Mouse (Mus musculus) midbrain, embryonic 13.5 days (tissue): Measurements from ENCODE around the gene Mbd3. TPM values are rescaled to one million over a fixed set of nuclear protein-coding genes. Genes with fewer than 3 reads are reported as not detected.

Source experiments
- ATAC-seq: fragments of 200-750 bp; cut with Nextera tagmentation; 2 replicates; pipeline ENCODE4 v1.8.0; 2017; ENCODE audit warnings: mild to moderate bottlenecking, moderate TSS enrichment, moderate library complexity
- H3K27ac ChIP-seq: fragments of 300-500 bp; sonication (generic); 2 replicates; pipeline ENCODE4 v1.5.1; 2015; ENCODE audit warnings: inconsistent platforms, mild to moderate bottlenecking, moderate library complexity
- H3K27me3 ChIP-seq: fragments of 300-500 bp; sonication (generic); 2 replicates; pipeline ENCODE4 v1.6.1; 2015; ENCODE audit warnings: mild to moderate bottlenecking, inconsistent platforms
- H3K36me3 ChIP-seq: fragments of 300-500 bp; sonication (generic); 2 replicates; pipeline ENCODE4 v1.6.1; 2015; ENCODE audit warnings: mild to moderate bottlenecking, inconsistent platforms
- H3K4me1 ChIP-seq: fragments of 300-500 bp; sonication (generic); replicated peaks from 2 replicates; pipeline ENCODE4 v1.6.1; 2015; ENCODE audit warnings: inconsistent platforms
- H3K4me2 ChIP-seq: fragments of 300-500 bp; sonication (generic); replicated peaks from 2 replicates; pipeline ENCODE4 v1.6.1; 2015; ENCODE audit warnings: moderate library complexity, mild to moderate bottlenecking, inconsistent platforms
- H3K4me3 ChIP-seq: fragments of 300-500 bp; sonication (generic); replicated peaks from 2 replicates; pipeline ENCODE4 v1.5.1; 2015; ENCODE audit warnings: mild to moderate bottlenecking, inconsistent platforms
- H3K9ac ChIP-seq: fragments of 300-500 bp; sonication (generic); replicated peaks from 2 replicates; pipeline ENCODE4 v1.6.1; 2015; ENCODE audit warnings: mild to moderate bottlenecking, inconsistent platforms
- H3K9me3 ChIP-seq: fragments of 300-500 bp; sonication (generic); 2 replicates; pipeline ENCODE4 v1.6.1; 2016; ENCODE audit warnings: mild to moderate bottlenecking, inconsistent platforms
- WGBS: fragments of 180-500 bp; shearing (Covaris S2); methylation state at CpG from one replicate; pipeline ENCODE4 v1.1.7; 2015; 5-methylcytosine and 5-hydroxymethylcytosine counted together
- polyA plus RNA-seq: library from polyadenylated mRNA; unstranded; fragments of >200 nt; fragmentation: Nextera tagmentation; extraction: Ambion mirVana; gene quantifications from 2 replicates; pipeline ENCODE4 v1.2.1, GENCODE M21; 2015

Mbd3 gene
- polyA plus RNA-seq, 1 experiment from 2014 or later = 257 TPM

DNA sequence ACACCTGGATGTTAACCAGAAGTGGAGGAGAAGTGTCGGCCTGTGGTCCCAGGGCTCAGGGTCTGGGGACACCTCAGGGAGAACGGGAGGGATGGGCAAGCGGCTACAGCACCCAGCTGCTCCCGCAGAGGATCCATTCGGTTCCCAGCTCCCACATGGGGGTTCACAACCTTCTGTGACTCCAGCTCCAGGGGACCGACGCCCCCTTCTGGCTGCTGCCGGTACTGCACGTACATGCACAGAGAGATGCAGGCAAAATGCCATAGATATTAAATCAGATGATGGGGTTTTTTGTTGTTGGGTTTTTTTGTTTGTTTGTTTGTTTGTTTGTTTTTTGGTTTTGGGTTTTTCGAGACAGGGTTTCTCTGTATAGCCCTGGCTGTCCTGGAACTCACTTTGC, 21.6 kb downstream of the Mbd3 start:
- WGBS = 49% methylated on average over 10 of the region's 10 CpGs
- no peak overlapping the region for H3K9ac ChIP-seq

DNA sequence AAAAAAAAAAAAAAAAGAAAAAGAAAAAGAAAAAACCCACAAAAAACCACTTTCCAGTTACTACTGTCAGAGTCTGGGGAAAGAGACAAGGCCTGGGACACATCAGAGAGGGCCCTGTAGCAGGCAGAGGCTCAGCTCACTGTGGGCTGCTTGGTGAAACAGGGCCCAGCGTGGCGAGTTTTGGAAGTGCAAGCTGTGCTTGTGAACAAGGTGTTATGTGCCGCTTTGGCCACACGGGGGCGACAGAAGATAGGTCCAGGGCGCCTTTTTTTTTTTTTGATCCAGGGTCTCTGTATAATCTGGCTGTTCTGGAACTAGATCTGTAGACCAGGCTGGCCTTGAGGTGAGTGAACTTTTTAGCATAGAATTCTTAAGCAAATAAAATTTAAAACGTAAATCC, 23.2 kb downstream of the Mbd3 start:
- Histone ChIP-seq H3K9me3 (no peaks in the 10 kb centered on the region), H3K4me2 (no peak overlapping the region), H3K9ac (no peak overlapping the region), H3K4me1 (peaks cover 18% of the 10 kb centered on the region), H3K27ac (no peak overlapping the region), H3K36me3 (peaks cover 18% of the 10 kb centered on the region), H3K27me3 (peaks cover 5% of the 10 kb centered on the region; the same call in 1 of the 2 replicates), H3K4me3 (no peak overlapping the region)
- 0 out of 2 replicates have a peak, but pooled peaks have one; percentile 45 for ATAC-seq
- WGBS = 2% methylated on average over 7 of the region's 7 CpGs

More for the DNA sequence above, 21.6 kb downstream of the Mbd3 start:
- H3K4me1 ChIP-seq = peaks cover 19% of the 10 kb centered on the region
- ATAC-seq = no peak
- H3K27me3 ChIP-seq = no peaks in the 10 kb centered on the region
- H3K27ac ChIP-seq = no peak overlapping the region
- H3K4me3 ChIP-seq = no peak overlapping the region
- H3K4me2 ChIP-seq = no peak overlapping the region
- H3K9me3 ChIP-seq = no peaks in the 10 kb centered on the region
- H3K36me3 ChIP-seq = peaks cover 34% of the 10 kb centered on the region

DNA sequence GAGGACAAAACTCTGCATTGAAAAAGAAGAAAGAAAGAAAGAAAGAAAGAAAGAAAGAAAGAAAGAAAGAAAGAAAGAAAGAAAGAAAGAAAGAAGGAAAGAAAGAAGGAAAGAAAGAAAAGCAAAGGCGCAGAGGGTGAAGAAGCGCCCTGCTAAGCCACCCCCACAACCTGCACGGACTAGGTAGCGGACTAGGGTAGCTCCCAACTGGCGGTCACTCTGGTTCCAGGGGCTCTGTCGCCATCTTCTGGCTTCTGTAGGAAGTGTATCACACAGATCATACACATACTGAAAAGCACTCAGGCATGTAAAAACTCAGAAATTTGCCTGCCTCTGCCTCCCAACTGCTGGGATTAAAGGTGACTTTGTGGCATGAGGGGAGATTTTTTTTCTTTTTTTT, 25.3 kb downstream of the Mbd3 start:
- Histone ChIP-seq H3K27ac (no peak overlapping the region), H3K9me3 (no peaks in the 10 kb centered on the region), H3K9ac (no peak overlapping the region), H3K36me3 (no peaks in the 10 kb centered on the region), H3K4me3 (no peak overlapping the region), H3K4me2 (no peak overlapping the region), H3K4me1 (peaks cover 12% of the 10 kb centered on the region), H3K27me3 (peaks cover 5% of the 10 kb centered on the region; the same call in 1 of the 2 replicates)
- no peak for ATAC-seq
- WGBS = 17% methylated on average over 6 of the region's 6 CpGs

DNA sequence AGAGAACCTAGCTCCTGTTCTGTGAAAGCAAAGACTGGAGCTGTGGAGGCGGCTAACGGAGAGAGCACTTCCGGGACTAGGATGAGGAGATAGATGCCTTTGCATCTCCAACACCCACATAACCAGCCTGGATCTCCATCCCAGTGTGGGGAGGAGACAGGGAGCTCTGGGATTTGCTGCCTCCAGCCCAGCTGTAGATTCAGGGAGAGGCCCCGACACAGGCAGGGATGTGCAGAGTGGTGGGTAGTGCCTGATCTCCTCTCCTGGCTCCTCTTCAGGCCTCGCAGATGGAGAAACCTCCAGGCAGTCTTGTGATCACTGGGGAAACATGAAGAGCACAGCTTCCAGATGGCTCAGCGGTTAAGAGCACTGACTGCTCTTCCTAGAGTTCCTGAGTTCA, 26.6 kb downstream of the Mbd3 start:
- 86% methylated on average over 6 of the region's 6 CpGs for WGBS
- Histone ChIP-seq H3K27me3 (peaks cover 5% of the 10 kb centered on the region; the same call in 1 of the 2 replicates), H3K27ac (no peak overlapping the region), H3K9ac (no peak overlapping the region), H3K4me3 (no peak overlapping the region), H3K9me3 (no peaks in the 10 kb centered on the region), H3K36me3 (no peaks in the 10 kb centered on the region), H3K4me1 (peaks cover 12% of the 10 kb centered on the region), H3K4me2 (no peak overlapping the region)
- ATAC-seq = no peak

DNA sequence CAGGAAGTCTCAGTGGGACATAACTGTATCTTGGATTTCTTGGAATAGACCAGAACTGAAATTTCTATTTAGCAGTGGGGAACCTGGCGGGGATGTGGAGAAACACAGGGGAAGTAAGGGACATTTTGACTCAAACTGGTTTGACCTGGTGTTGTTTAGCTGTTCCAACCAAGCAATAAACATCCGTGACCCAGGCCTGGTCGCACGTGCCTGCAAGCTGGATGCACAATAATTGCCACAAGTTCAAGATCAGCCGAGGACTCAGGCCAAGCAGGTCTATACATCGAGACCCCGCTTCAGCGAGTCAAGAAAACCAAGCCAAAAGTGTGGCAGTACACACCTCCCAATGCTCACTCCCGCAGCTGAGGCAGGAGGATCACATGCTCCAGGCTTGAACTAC, 27.4 kb downstream of the Mbd3 start:
- H3K36me3 ChIP-seq = no peaks in the 10 kb centered on the region
- H3K4me3 ChIP-seq = peak overlapping the region; percentile 23; the same call in 1 of the 2 replicates
- 52% methylated on average over 9 of the region's 9 CpGs for WGBS
- H3K9ac ChIP-seq = peak overlapping the region; percentile 21; the same call in 1 of the 2 replicates
- H3K4me1 ChIP-seq = peaks cover 12% of the 10 kb centered on the region
- peaks cover 10% of the 10 kb centered on the region; the same call in 1 of the 2 replicates for H3K27me3 ChIP-seq
- H3K27ac ChIP-seq = 0 out of 2 replicates have a peak overlapping the region, but pooled peaks have one; percentile 1
- ATAC-seq = no peak
- no peaks in the 10 kb centered on the region for H3K9me3 ChIP-seq
- H3K4me2 ChIP-seq = peak overlapping the region; percentile 35

DNA sequence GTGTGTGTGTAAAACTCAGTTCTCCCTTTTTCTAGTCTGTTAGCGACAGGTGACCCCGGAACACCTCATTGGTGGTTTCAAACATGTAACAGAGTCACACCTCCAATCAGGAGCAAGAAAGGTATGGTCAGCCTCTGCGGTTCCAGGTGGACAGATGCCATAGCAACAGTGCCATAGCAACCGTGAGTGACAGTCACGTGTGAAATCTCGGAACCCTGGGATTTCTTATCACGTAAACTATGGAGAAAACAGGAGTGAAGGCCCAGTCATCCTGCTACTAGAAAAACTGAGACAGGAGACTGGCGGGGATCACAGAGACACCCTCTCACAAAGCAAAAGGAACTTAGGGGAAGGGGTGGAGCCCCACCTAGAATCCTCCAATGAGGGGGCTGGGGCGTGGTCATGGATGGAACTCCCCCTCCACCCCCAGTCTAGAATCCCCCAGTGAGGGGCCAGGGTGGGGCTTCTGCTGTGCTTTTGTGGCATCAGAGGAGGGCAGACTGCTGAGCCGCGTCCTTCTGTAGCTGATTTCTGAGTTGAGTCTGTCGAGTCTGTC, 27.9 kb downstream of the Mbd3 start:
- 7% methylated on average over 12 of the region's 12 CpGs for WGBS
- ATAC-seq = peak; percentile 73
- Histone ChIP-seq H3K4me3 (peak overlapping the region; percentile 23), H3K27me3 (peaks cover 10% of the 10 kb centered on the region; the same call in 1 of the 2 replicates), H3K36me3 (no peaks in the 10 kb centered on the region), H3K4me1 (peaks cover 12% of the 10 kb centered on the region), H3K4me2 (peak overlapping the region; percentile 35), H3K9me3 (no peaks in the 10 kb centered on the region), H3K27ac (0 out of 2 replicates have a peak overlapping the region, but pooled peaks have one; percentile 1), H3K9ac (0 out of 2 replicates have a peak overlapping the region, but pooled peaks have one; percentile 21)

DNA sequence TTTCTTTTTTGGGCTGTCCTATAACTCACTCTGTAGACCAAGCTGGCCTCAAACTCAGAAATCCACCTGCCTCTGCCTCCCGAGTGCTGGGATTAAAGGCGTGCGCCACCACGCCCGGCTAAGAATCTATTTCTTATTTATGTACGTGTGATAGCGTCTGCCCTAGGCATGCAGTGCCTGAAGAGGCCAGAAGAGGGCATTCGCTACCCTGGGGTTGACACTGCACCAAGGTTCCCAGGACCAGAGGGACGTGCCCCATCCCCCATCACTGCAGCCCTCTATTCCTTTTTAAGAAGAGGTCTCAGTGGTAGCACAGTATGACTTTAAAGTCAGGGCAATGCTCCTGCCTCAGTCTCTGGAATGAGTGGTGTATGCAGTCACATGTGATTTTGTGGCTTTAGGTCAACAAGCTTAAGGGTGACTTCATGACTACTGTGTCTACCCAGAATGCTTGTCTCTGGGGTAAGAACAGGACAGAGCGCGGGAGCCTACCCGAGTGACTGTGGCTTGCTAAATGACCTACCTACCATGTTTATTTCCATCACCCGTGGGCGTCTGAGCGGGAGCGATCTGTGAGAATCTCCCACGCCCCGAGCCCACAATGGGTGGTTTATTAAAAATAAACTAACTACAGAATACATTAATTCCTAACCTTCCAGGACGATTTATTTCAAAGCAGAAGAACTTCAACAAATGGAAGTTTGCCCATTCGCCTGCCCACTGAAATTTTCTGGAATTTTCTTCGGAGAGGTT, 29.2 kb downstream of the Mbd3 start:
- Histone ChIP-seq H3K4me2 (no peak overlapping the region), H3K9me3 (no peaks in the 10 kb centered on the region), H3K9ac (no peak overlapping the region), H3K4me1 (peaks cover 12% of the 10 kb centered on the region), H3K27me3 (peaks cover 10% of the 10 kb centered on the region; the same call in 1 of the 2 replicates), H3K4me3 (no peak overlapping the region), H3K36me3 (no peaks in the 10 kb centered on the region), H3K27ac (no peak overlapping the region)
- WGBS = 84% methylated on average over 21 of the region's 21 CpGs
- ATAC-seq = no peak

DNA sequence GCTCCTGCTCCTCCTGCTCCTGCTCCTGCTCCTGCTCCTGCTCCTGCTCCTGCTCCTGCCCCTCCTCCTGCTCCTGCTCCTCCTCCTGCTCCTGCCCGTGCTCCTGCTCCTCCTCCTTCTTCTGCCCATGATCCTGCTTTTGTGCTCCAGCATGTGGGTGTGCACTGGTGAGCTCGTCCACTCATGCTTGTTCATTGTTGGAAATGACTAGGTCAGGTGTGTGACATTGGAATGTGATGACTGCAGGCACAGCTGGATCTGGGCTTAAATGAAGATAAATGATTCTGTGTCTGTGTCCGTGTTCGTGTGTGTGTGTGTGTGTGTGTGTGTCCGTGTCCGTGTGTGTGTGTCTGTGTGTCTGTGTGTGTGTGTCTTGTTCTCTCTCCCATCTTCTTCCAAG, 31.0 kb downstream of the Mbd3 start:
- no peaks in the 10 kb centered on the region for H3K9me3 ChIP-seq
- H3K27ac ChIP-seq = no peak overlapping the region
- peaks cover 10% of the 10 kb centered on the region; the same call in 1 of the 2 replicates for H3K27me3 ChIP-seq
- ATAC-seq = no peak
- no peak overlapping the region for H3K4me3 ChIP-seq
- H3K4me2 ChIP-seq = no peak overlapping the region
- H3K4me1 ChIP-seq = peaks cover 19% of the 10 kb centered on the region
- WGBS = 90% methylated on average over 6 of the region's 6 CpGs
- H3K36me3 ChIP-seq = no peaks in the 10 kb centered on the region
- no peak overlapping the region for H3K9ac ChIP-seq

DNA sequence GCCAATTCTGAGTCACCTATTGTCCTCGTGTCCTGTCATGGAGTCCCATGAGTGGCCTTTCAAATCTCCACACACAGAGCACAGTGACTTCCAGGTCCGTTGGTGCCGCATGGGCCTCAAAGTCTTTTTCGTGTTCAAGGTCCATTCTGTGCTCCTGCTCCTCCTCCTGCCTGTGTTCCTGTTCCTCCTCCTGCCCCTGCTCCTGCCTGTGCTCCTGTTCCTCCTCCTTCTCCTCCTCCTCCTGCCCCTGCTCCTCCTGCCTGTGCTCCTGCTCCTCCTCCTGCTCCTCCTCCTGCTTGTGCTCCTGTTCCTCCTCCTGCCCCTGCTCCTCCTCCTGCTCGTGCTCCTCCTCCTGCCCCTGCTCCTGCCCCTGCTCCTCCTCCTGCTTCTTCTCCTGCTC, 31.4 kb downstream of the Mbd3 start:
- Histone ChIP-seq H3K27ac (no peak overlapping the region), H3K4me2 (no peak overlapping the region), H3K27me3 (peaks cover 11% of the 10 kb centered on the region; the same call in 1 of the 2 replicates), H3K9me3 (no peaks in the 10 kb centered on the region), H3K36me3 (no peaks in the 10 kb centered on the region), H3K4me3 (no peak overlapping the region), H3K4me1 (peaks cover 19% of the 10 kb centered on the region), H3K9ac (no peak overlapping the region)
- 64% methylated on average over 5 of the region's 5 CpGs for WGBS
- ATAC-seq = no peak

DNA sequence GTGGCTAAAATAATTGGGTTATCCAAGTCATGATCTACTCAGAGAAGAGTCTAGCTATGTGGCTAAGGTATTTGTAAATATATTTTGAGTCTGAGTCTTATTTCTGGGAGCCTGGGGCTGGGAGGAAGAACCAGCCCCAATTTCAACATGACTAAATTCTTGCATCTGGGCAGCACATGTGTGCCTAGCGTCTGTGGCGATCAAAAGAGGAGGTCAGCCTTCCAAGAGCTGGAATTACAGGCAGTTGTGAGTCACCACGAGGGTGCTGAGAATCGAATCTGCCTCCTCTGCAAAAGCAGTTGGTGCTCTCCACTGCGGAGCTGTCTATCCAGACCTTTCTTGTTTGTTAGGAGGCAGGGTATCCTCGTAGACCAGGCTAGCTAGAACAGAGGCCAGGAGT, 33.6 kb downstream of the Mbd3 start:
- H3K9me3 ChIP-seq = no peaks in the 10 kb centered on the region
- H3K9ac ChIP-seq = no peak overlapping the region
- 69% methylated on average over 6 of the region's 6 CpGs for WGBS
- H3K27ac ChIP-seq = no peak overlapping the region
- no peak overlapping the region for H3K4me2 ChIP-seq
- peaks cover 12% of the 10 kb centered on the region; the same call in 1 of the 2 replicates for H3K27me3 ChIP-seq
- ATAC-seq = no peak
- no peak overlapping the region for H3K4me3 ChIP-seq
- H3K4me1 ChIP-seq = peaks cover 7% of the 10 kb centered on the region
- H3K36me3 ChIP-seq = no peaks in the 10 kb centered on the region

DNA sequence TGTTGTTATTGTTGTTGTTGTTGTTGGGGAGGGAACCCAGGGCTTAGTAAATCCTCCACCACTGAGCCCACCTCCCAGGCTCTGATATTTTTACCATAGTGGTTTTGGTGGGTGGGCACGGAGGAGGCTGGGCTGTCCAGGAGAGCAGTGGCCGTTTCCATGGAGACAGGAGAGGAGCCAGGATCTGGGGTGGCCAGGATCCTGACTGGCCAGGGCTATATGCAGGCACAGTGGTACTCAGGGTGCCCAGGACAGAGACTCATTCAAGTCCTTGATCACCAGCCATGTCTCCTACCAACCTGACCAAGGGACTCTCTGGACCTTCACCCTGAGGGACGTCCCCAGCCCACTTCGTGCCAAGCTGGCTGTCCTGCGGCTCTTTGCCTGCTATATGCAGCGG, 35.6 kb downstream of the Mbd3 start:
- no peak overlapping the region for H3K27ac ChIP-seq
- no peaks in the 10 kb centered on the region for H3K9me3 ChIP-seq
- H3K36me3 ChIP-seq = no peaks in the 10 kb centered on the region
- H3K4me3 ChIP-seq = no peak overlapping the region
- peak; percentile 58; the same call in 1 of the 2 replicates for ATAC-seq
- H3K4me1 ChIP-seq = peaks cover 7% of the 10 kb centered on the region
- no peak overlapping the region for H3K4me2 ChIP-seq
- 27% methylated on average over 6 of the region's 6 CpGs for WGBS
- H3K27me3 ChIP-seq = peaks cover 31% of the 10 kb centered on the region
- H3K9ac ChIP-seq = no peak overlapping the region; the same call in 1 of the 2 replicates

DNA sequence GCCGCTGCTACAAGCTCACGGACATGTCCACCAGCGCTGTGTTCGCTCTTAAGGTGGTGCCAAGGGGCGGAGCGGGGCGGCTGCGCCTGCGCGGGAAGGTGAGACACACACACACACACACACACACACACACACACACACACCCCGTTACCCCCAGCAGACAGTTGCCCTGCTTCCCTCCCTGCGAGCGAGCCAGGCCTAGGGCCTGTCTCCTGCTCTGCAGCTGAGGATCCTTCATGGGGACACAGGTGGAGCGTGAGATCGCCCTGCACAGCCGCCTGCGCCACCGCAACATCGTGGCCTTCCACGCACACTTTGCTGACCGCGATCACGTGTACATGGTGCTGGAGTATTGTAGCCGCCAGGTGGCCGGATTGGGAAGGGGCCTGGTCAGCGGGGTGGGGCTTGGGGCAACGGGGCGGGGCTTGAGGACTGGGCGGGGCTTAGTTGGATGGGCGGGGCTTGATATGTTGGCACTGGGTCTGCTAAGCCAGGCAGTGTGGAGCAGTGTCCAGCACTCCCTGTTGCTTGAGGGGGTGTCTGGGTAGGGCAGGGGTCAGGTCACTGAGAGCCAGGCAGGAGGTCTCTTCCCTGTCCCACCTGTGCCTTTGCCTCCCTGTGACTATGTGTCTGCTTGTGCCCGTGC, 41.2 kb downstream of the Mbd3 start:
- Histone ChIP-seq H3K27me3 (peaks cover 80% of the 10 kb centered on the region), H3K9me3 (no peaks in the 10 kb centered on the region), H3K4me1 (peaks cover 17% of the 10 kb centered on the region), H3K36me3 (no peaks in the 10 kb centered on the region), H3K4me2 (peak overlapping the region; percentile 46), H3K9ac (peak overlapping the region; percentile 42; the same call in 1 of the 2 replicates), H3K4me3 (peak overlapping the region; percentile 28), H3K27ac (no peak overlapping the region)
- ATAC-seq = peak; percentile 66
- 7% methylated on average over 31 of the region's 31 CpGs for WGBS
